ENCODE assay signal across 16 mouse cellular contexts in the genomic region with DNA sequence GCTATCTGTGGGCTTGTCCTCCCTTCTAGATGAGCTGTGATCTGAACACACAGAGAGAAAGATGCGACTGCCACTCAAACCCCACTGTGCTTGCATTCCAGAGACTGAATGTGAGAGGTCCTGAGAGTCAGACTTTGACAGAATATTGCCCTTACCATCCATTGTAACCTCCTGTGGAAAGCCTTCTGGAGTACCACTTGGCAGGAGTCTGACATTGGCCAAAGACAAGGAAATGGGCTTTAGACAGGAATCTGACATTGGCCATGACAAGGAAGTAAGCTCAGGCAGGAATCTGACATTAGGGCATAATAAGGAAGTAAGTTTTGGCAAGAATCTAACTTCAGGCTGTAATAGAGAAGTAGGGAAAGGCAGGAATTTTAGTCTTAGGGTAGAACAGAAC.
DNase-seq lines count a peak whose midpoint lies in the region; ATAC-seq lines count a peak whose summit lies in the region.
"Had no signal": no experiment of that assay in that cellular context is flagged by ENCODE, and none has a peak within 500 bp of the region (broad histone marks: within the 10 kb centered on the region; RNA-seq: fewer than 3 reads in every experiment).

No protein-coding gene starts in this region.

- no peak for DNase-seq in heart, postnatal 14 days
- DNase-seq in lung, postnatal 25 days (ENCODE audit: low spot score): no peak
- DNase-seq in left cerebral cortex, adult 8-10 months (ENCODE audit: low spot score in 2 of 2): no peak
- no peak for DNase-seq in cerebellum, postnatal 25 days
- DNase-seq: adrenal gland, postnatal 36 days; cerebellum, adult 18-20 months; forebrain, postnatal 0 days; gastrocnemius, postnatal 36 days; kidney, postnatal 4 days had no signal

- H3K4me2 ChIP-seq in heart, embryonic 13.5 days: no peak overlapping the region
- no peak overlapping the region for H3K4me2 ChIP-seq in lung, embryonic 15.5 days
- H3K4me2 ChIP-seq in hindbrain, embryonic 13.5 days: no peak overlapping the region
- H3K4me2 ChIP-seq in neural tube, embryonic 15.5 days: no peak overlapping the region
- H3K4me2 ChIP-seq: liver, embryonic 15.5 days had no signal

- no peaks in the 10 kb centered on the region for H3K27me3 ChIP-seq in heart, embryonic 13.5 days (replicated peaks)
- H3K27me3 ChIP-seq in lung, embryonic 15.5 days: no peaks in the 10 kb centered on the region
- no peaks in the 10 kb centered on the region for H3K27me3 ChIP-seq in hindbrain, embryonic 13.5 days
- H3K27me3 ChIP-seq in neural tube, embryonic 15.5 days (replicated peaks): no peaks in the 10 kb centered on the region
- H3K27me3 ChIP-seq: liver, embryonic 15.5 days; megakaryocyte, embryonic 14.5 days had no signal

- WGBS in heart, embryonic 13.5 days: 65% methylated on average over 1 of the region's 1 CpGs
- WGBS in lung, embryonic 15.5 days: 58% methylated on average over 1 of the region's 1 CpGs
- 40% methylated on average over 1 of the region's 1 CpGs for WGBS in hindbrain, embryonic 13.5 days
- WGBS in neural tube, embryonic 15.5 days: 71% methylated on average over 1 of the region's 1 CpGs

- H3K27ac ChIP-seq in heart, embryonic 13.5 days (replicated peaks): peak overlapping the region; percentile 96
- H3K27ac ChIP-seq in lung, embryonic 15.5 days: peak overlapping the region; percentile 90
- peak overlapping the region; percentile 88 for H3K27ac ChIP-seq in hindbrain, embryonic 13.5 days
- H3K27ac ChIP-seq in neural tube, embryonic 15.5 days (replicated peaks): peak overlapping the region; percentile 76
- H3K27ac ChIP-seq: left cerebral cortex, adult 2 months had no signal

- intact Hi-C loops in heart, postnatal 14 days (cut with DNase I): loop anchor here (2.0 to 5.0 kb wide), 2 partner anchors 71 to 200 kb away; partner anchors contain the start of gene Vim

- H3K9me3 ChIP-seq in heart, embryonic 13.5 days: no peaks in the 10 kb centered on the region
- no peaks in the 10 kb centered on the region for H3K9me3 ChIP-seq in lung, embryonic 15.5 days
- H3K9me3 ChIP-seq in hindbrain, embryonic 13.5 days: no peaks in the 10 kb centered on the region
- no peaks in the 10 kb centered on the region for H3K9me3 ChIP-seq in neural tube, embryonic 15.5 days (replicated peaks)
- H3K9me3 ChIP-seq: liver, embryonic 15.5 days; megakaryocyte, embryonic 14.5 days had no signal

- H3K36me3 ChIP-seq in heart, embryonic 13.5 days: no peaks in the 10 kb centered on the region
- H3K36me3 ChIP-seq in lung, embryonic 15.5 days: no peaks in the 10 kb centered on the region
- H3K36me3 ChIP-seq in hindbrain, embryonic 13.5 days: no peaks in the 10 kb centered on the region
- no peaks in the 10 kb centered on the region for H3K36me3 ChIP-seq in neural tube, embryonic 15.5 days
- H3K36me3 ChIP-seq: liver, embryonic 15.5 days had no signal

- no peak overlapping the region for H3K9ac ChIP-seq in heart, embryonic 13.5 days
- no peak overlapping the region for H3K9ac ChIP-seq in lung, embryonic 15.5 days
- no peak overlapping the region for H3K9ac ChIP-seq in hindbrain, embryonic 13.5 days
- no peak overlapping the region for H3K9ac ChIP-seq in neural tube, embryonic 15.5 days (replicated peaks)
- H3K9ac ChIP-seq: forebrain, postnatal 0 days; liver, embryonic 15.5 days had no signal

- no peak for ATAC-seq in heart, embryonic 13.5 days (ENCODE audit: extremely low read depth, insufficient number of reproducible peaks, low FRiP score, low TSS enrichment)
- no peak for ATAC-seq in lung, embryonic 15.5 days (ENCODE audit: borderline replicate concordance, extremely low read depth, low FRiP score, low TSS enrichment)
- peak; percentile 26; the same call in 1 of the 2 replicates for ATAC-seq in hindbrain, embryonic 13.5 days (ENCODE audit: low FRiP score)
- no peak for ATAC-seq in neural tube, embryonic 15.5 days (ENCODE audit: low FRiP score)
- ATAC-seq: forebrain, postnatal 0 days had no signal

- no peak overlapping the region for H3K4me3 ChIP-seq in heart, embryonic 13.5 days
- H3K4me3 ChIP-seq in lung, embryonic 15.5 days: no peak overlapping the region
- H3K4me3 ChIP-seq in hindbrain, embryonic 13.5 days: no peak overlapping the region
- no peak overlapping the region for H3K4me3 ChIP-seq in neural tube, embryonic 15.5 days (replicated peaks)
- H3K4me3 ChIP-seq: left cerebral cortex, adult 2 months; liver, embryonic 15.5 days; megakaryocyte, embryonic 14.5 days had no signal

- peaks cover 34% of the 10 kb centered on the region for H3K4me1 ChIP-seq in heart, embryonic 13.5 days
- peaks cover 23% of the 10 kb centered on the region for H3K4me1 ChIP-seq in lung, embryonic 15.5 days
- H3K4me1 ChIP-seq in hindbrain, embryonic 13.5 days (replicated peaks): peaks cover 31% of the 10 kb centered on the region
- peaks cover 17% of the 10 kb centered on the region for H3K4me1 ChIP-seq in neural tube, embryonic 15.5 days
